8 mouse cellular contexts compared by ENCODE assay signal in genomic region chr5:147860076-147860448, GRCm38 (mm10). TPM values are rescaled to one million over a fixed set of nuclear protein-coding genes. Genes with fewer than 3 reads are reported as not detected.
DNase-seq lines count a peak whose midpoint lies in the region; ATAC-seq and TF ChIP-seq lines count a peak whose summit lies in the region.

No protein-coding gene starts in this region.

- peak overlapping the region; percentile 91 for H3K9ac ChIP-seq in forebrain, embryonic 13.5 days
- H3K9ac ChIP-seq in liver, embryonic 15.5 days = peak overlapping the region; percentile 70

- TF ChIP-seq CTCF in gastrocnemius, adult 2 months (IDR thresholded peaks at IDR 0.05) = no peak
- TF ChIP-seq CTCF in C2C12 (IDR thresholded peaks at IDR 0.05; ENCODE audit: control insufficient read depth, insufficient read depth, insufficient read length) = no peak

- no peak for DNase-seq in gastrocnemius, adult 2 months
- DNase-seq in gastrocnemius, postnatal 25 days = no peak
- DNase-seq in c-Kit-positive CD71-positive TER-119-positive erythroid progenitor cells, embryonic 14.5 days (ENCODE audit: low spot score) = no peak
- no peak for DNase-seq in urinary bladder, adult 18-20 months (ENCODE audit: low spot score in 2 of 2)
- no peak for DNase-seq in thymus, postnatal 0 days (ENCODE audit: low spot score)

- no peaks in the 10 kb centered on the region for H3K27me3 ChIP-seq in C2C12 (ENCODE audit: control insufficient read depth, insufficient read depth, insufficient read length)
- no peaks in the 10 kb centered on the region for H3K27me3 ChIP-seq in forebrain, embryonic 13.5 days
- no peaks in the 10 kb centered on the region for H3K27me3 ChIP-seq in liver, embryonic 15.5 days

- peaks cover 22% of the 10 kb centered on the region for H3K4me1 ChIP-seq in forebrain, embryonic 13.5 days
- peaks cover 21% of the 10 kb centered on the region for H3K4me1 ChIP-seq in liver, embryonic 15.5 days (replicated peaks)

- intact Hi-C loops in gastrocnemius, adult 2 months (cut with DNase I) = loop anchor here (2.0 kb wide), 1 partner anchor 35 kb away; the partner anchor contains the start of gene Slc46a3

- no peak; the same call in 1 of the 2 replicates for ATAC-seq in forebrain, embryonic 13.5 days
- no peak for ATAC-seq in liver, embryonic 15.5 days (ENCODE audit: insufficient read depth)

- under 1% methylated on average over 18 of the region's 18 CpGs for WGBS in forebrain, embryonic 13.5 days
- WGBS in liver, embryonic 15.5 days (ENCODE audit: insufficient replicate concordance) = 3% methylated on average over 18 of the region's 18 CpGs

- H3ac ChIP-seq in C2C12 (ENCODE audit: control insufficient read depth, insufficient read length, low read depth) = peak overlapping the region; percentile 76

- peaks cover 27% of the 10 kb centered on the region for H3K36me3 ChIP-seq in C2C12 (ENCODE audit: control insufficient read depth, insufficient read depth)
- peaks cover 30% of the 10 kb centered on the region for H3K36me3 ChIP-seq in forebrain, embryonic 13.5 days (ENCODE audit: poor library complexity, severe bottlenecking)
- peaks cover 29% of the 10 kb centered on the region for H3K36me3 ChIP-seq in liver, embryonic 15.5 days (replicated peaks)

- H3K4me2 ChIP-seq in forebrain, embryonic 13.5 days = peak overlapping the region; percentile 96
- H3K4me2 ChIP-seq in liver, embryonic 15.5 days = peak overlapping the region; percentile 78

- H3K9me3 ChIP-seq in forebrain, embryonic 13.5 days (replicated peaks) = no peaks in the 10 kb centered on the region
- no peaks in the 10 kb centered on the region for H3K9me3 ChIP-seq in liver, embryonic 15.5 days (replicated peaks)

- peaks cover 30% of the 10 kb centered on the region for H3K79me3 ChIP-seq in C2C12 (ENCODE audit: low read depth)

- peak overlapping the region; percentile 86 for H3K4me3 ChIP-seq in gastrocnemius, adult 2 months
- H3K4me3 ChIP-seq in C2C12 (ENCODE audit: insufficient read depth, poor library complexity, severe bottlenecking) = peak overlapping the region; percentile 96
- H3K4me3 ChIP-seq in forebrain, embryonic 13.5 days = peak overlapping the region; percentile 76
- peak overlapping the region; percentile 85 for H3K4me3 ChIP-seq in liver, embryonic 15.5 days (replicated peaks)

- peak overlapping the region; percentile 96 for H3K27ac ChIP-seq in gastrocnemius, adult 2 months
- peak overlapping the region; percentile 74 for H3K27ac ChIP-seq in forebrain, embryonic 13.5 days
- H3K27ac ChIP-seq in liver, embryonic 15.5 days (replicated peaks) = peak overlapping the region; percentile 76

- peaks cover 45% of the 10 kb centered on the region for H3K79me2 ChIP-seq in C2C12 (ENCODE audit: control insufficient read depth, insufficient read depth)

TF ChIP-seq in C2C12, 6 proteins besides CTCF, POLR2A, EP300 and RAD21:
- TF ChIP-seq FOSL1 (IDR thresholded peaks at IDR 0.05; ENCODE audit: insufficient read depth, low read length, poor library complexity, severe bottlenecking) (no peak), CEBPB (IDR thresholded peaks at IDR 0.05; ENCODE audit: low read depth) (no peak), USF1 (IDR thresholded peaks at IDR 0.05; ENCODE audit: low read depth) (no peak), MYOD1 (IDR thresholded peaks at IDR 0.05; ENCODE audit: control insufficient read depth, insufficient read length, low read depth) (no peak), MAX (IDR thresholded peaks at IDR 0.05) (no peak), MYOG (IDR thresholded peaks at IDR 0.05; ENCODE audit: control insufficient read depth, extremely low read depth, insufficient read length) (no peak)

RNA-seq across cellular contexts. Expression of gene Pomp, which starts 0.2 kb away (rescaled TPM):
- total RNA-seq in gastrocnemius, adult 2 months (2021) = 100 to 1,000 TPM; 141 to 146 TPM
- total RNA-seq in gastrocnemius, postnatal 25 days (2021) = 100 to 1,000 TPM; 137 to 142 TPM
- 292 TPM for polyA plus RNA-seq in C2C12 (2012; fragmentation: generic; extraction: Trizol)
- polyA plus RNA-seq in forebrain, embryonic 13.5 days (2015; fragmentation: Nextera tagmentation; extraction: Ambion mirVana) = 563 and 585 TPM in 2 replicates
- 175 and 209 TPM in 2 replicates for polyA plus RNA-seq in liver, embryonic 15.5 days (2015; fragmentation: Nextera tagmentation; extraction: Ambion mirVana)
- 682 and 692 TPM in 2 replicates for polyA plus RNA-seq in thymus, postnatal 0 days (2015; fragmentation: Nextera tagmentation; extraction: Ambion mirVana)

RNA-seq across cellular contexts. Expression of gene Slc46a3, which starts 34.6 kb away (rescaled TPM):
- 10 to 100 TPM in 1 of 2 experiments, 1 to 10 TPM in 1; 9.0 to 10.6 TPM for total RNA-seq in gastrocnemius, adult 2 months (2021)
- 10 to 100 TPM in 1 of 2 experiments, 1 to 10 TPM in 1; 9.5 to 11.7 TPM for total RNA-seq in gastrocnemius, postnatal 25 days (2021)
- polyA plus RNA-seq in C2C12 (2012; fragmentation: generic; extraction: Trizol) = 0.23 TPM
- 3.0 TPM in 2 replicates for polyA plus RNA-seq in forebrain, embryonic 13.5 days (2015; fragmentation: Nextera tagmentation; extraction: Ambion mirVana)
- 15.2 and 17.0 TPM in 2 replicates for polyA plus RNA-seq in liver, embryonic 15.5 days (2015; fragmentation: Nextera tagmentation; extraction: Ambion mirVana)
- polyA plus RNA-seq in thymus, postnatal 0 days (2015; fragmentation: Nextera tagmentation; extraction: Ambion mirVana) = 5.2 and 5.7 TPM in 2 replicates
